Mouse (Mus musculus): ENCODE measurements around the gene Cd2bp2.
"Not testable (repeated sequence)": the region's sequence is repeated elsewhere in the genome, so short reads cannot be mapped to it uniquely, and the experiment has no call there.

Cd2bp2 gene

GRCm38 (mm10) chr7:127190672-127191071, 5.2 kb downstream of the Cd2bp2 start:
- DNase-seq (ENCODE audit: low spot score in 2 of 2), result no peak

GRCm38 (mm10) chr7:127188305-127189276, 7.3 kb downstream of the Cd2bp2 start:
- DNase-seq (ENCODE audit: low spot score in 2 of 2), result no peak

DNA sequence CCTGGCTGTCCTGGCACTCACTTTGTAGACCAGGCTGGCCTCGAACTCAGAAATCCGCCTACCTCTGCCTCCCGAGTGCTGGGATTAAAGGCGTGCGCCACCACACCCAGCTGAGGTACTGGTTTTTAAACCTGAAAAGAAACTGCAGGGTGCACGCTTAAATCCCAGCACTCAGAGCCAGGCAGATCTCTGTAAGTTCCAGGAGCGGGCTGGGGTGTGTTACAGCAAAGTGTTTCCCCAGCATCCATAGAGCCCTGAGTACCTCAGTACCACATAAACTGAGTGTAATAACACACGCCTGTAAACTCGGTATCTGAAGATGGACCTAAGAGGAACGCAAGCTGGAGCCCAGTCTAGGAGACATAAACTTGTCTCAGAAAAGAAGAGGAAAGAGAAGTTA, 8.5 kb downstream of the Cd2bp2 start:
- DNase-seq (ENCODE audit: low spot score in 2 of 2), result no peak

- DNase-seq (ENCODE audit: low spot score in 2 of 2), result no peak
Observed at GRCm38 (mm10) chr7:127185601-127186000, 10.2 kb downstream of the Cd2bp2 start.

- no peak for DNase-seq (ENCODE audit: low spot score in 2 of 2)
Observed at GRCm38 (mm10) chr7:127184720-127185119, 11.1 kb downstream of the Cd2bp2 start.

- no peak for DNase-seq (ENCODE audit: low spot score in 2 of 2)
Observed at GRCm38 (mm10) chr7:127183828-127184227, 12.0 kb downstream of the Cd2bp2 start.

DNA sequence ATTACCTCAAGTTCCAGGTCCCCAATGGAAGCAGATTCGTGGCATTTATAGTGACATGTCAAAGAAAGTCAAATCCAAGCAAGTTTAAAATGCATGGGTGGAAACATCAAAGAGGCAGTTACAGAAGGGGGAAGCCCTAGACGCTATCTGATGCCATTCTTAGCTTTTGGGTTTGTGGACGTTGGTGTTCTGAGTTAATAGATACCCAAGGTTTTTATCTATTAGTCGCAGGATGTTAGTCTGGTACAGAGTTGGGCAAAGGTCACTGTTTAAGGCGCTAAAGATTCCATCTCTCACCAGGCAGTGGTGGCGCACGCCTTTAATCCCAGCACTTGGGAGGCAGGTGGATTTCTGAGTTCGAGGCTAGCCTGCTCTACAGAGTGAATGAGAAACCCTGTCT, 12.5 kb downstream of the Cd2bp2 start:
- no peak for DNase-seq (ENCODE audit: low spot score in 2 of 2)

GRCm38 (mm10) chr7:127181724-127182123, 14.1 kb downstream of the Cd2bp2 start:
- DNase-seq (ENCODE audit: low spot score in 2 of 2), result not testable (repeated sequence)

GRCm38 (mm10) chr7:127180783-127181182, 15.1 kb downstream of the Cd2bp2 start:
- DNase-seq (ENCODE audit: low spot score in 2 of 2), result no peak

DNA sequence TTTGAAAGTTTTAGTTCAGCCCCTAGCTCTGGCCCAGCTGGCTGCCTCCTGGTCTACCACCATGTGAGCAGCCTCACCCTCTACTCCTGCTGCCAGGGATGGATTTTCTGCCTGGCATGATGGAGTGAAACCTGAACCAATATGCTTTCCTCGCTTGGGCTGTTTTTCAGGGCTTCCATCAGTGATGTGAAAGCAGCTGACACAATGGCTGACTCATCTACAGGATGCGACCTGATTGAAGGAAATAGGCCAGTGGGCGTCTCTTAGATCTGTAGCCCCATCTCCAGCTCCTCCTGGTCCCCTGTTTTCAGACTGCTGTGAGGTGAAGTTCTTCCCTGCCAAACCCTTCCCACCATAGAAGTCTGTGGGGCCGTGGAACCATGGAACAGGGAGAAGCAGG, 18.9 kb downstream of the Cd2bp2 start:
- no peak for DNase-seq (ENCODE audit: low spot score in 2 of 2)

DNA sequence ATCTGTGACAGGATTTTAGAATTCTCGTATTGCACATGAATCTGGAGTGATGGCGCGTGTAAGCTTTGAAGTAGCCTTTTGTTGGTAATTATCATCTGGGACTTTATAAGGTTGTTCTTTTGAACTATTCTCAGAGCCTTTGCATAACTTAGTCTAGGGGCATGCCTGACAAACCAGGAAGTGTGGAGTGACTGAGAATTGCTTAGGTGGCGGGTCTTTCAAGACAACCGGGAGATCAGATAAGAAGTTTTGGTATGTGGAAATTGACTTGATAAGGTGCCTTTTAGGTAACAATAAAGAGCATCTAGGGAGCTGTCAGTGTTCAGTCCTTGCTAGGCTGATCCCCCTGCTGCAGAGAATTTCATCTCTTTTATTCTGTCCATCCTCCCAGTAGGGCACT, 29.3 kb downstream of the Cd2bp2 start:
- DNase-seq (ENCODE audit: low spot score in 2 of 2), result no peak

DNA sequence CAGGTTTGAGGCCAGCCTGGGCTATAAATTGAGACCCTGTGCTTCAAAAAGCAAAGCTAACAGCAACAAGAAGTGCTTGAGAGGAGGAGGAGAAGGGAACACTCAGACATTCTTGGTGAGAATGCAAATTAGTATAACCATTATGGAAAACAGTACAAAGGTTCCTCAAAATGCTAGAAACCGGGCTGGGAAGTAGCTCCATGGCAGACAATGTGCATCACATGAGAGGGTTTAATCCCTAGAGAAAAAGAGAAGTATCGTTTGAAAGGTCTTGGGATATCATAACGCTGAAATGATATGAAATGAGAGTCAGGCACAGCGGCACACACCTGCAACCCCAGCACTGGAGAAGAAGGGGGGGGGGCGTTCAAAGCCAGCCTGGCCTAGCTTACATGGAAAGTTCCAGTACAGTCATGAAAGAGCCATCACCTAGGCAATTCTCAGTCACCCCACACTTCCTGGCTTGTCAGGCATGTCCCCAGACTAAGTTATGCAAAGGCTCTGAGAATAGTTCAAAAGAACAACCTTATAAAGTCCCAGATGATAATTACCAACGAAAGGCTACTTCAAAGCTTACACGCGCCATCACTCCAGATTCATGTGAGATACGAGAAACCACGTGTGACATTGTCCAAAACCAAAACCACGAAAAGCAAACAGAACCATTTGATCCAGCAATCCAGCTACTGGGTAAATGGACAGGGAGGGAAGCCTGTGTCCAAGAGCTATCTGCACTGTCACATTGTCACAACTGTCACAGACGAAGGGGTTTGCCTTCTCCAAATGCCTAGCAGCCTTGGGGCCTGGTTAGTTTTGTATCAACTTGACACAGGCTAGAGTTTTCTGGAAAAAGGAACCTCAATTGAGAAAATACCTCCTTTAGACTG, 30.0 kb downstream of the Cd2bp2 start:
- no peak for DNase-seq (ENCODE audit: low spot score in 2 of 2)

DNA sequence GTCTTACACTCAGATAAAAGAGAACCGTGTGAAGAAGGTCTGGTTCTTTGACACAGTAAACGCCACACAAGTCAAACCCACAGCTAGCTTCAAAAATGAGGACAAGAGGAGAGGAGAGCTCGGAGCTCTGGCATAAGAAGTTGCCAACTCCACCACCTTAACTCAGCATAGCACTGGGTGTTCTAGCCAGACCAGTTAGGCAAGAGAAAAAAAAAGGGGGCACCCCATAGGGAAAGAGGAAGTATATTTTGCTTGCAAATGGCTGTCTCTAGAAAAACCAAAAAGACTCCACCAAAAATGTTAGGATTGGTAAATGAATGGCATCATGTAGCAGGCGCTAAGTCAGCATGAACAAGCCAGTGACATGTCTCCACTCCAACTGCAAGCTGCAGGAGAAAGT, 31.8 kb downstream of the Cd2bp2 start:
- no peak for DNase-seq (ENCODE audit: low spot score in 2 of 2)

GRCm38 (mm10) chr7:127162546-127162945, 33.3 kb downstream of the Cd2bp2 start:
- no peak for DNase-seq (ENCODE audit: low spot score in 2 of 2)

- DNase-seq (ENCODE audit: low spot score in 2 of 2), result no peak
Observed at GRCm38 (mm10) chr7:127157548-127157947, 38.3 kb downstream of the Cd2bp2 start.

GRCm38 (mm10) chr7:127153477-127153876, 42.4 kb downstream of the Cd2bp2 start:
- no peak for DNase-seq (ENCODE audit: low spot score in 2 of 2)

DNA sequence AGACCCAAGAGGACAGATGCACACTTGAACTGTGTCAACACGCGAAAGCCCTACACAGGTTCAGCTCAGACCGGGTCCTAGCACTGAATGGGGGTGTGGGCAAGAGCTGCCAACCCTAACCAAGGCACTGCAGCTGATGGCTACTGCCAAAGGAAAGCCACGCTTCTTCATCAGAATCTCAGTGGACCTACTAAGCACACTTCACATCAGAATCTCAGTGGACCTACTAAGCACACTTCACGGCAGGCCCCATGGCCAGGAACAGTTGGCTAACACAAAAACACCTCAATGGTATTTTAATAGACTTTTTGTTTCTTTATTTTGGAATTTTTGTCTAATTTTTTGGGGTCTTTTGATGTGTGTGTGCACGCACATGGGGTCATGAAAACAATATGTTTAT, 43.4 kb downstream of the Cd2bp2 start:
- DNase-seq (ENCODE audit: low spot score in 2 of 2), result no peak

- DNase-seq (ENCODE audit: low spot score in 2 of 2), result no peak
Observed at GRCm38 (mm10) chr7:127147901-127148300, 47.9 kb downstream of the Cd2bp2 start.

- no peak for DNase-seq (ENCODE audit: low spot score in 2 of 2)
Observed at GRCm38 (mm10) chr7:127146267-127146603, 49.6 kb downstream of the Cd2bp2 start.

GRCm38 (mm10) chr7:127145387-127146266, 50.2 kb downstream of the Cd2bp2 start:
- no peak for DNase-seq (ENCODE audit: low spot score in 2 of 2)

GRCm38 (mm10) chr7:127144412-127144811, 51.4 kb downstream of the Cd2bp2 start:
- DNase-seq (ENCODE audit: low spot score in 2 of 2), result no peak

GRCm38 (mm10) chr7:127142666-127143065, 53.2 kb downstream of the Cd2bp2 start:
- DNase-seq (ENCODE audit: low spot score in 2 of 2), result no peak
